Mouse (Mus musculus): ENCODE results near the gene Mfsd2b. TPM values are rescaled to one million over a fixed set of nuclear protein-coding genes. Genes with fewer than 3 reads are reported as not detected.

Mfsd2b gene
- polyA plus RNA-seq, 1 experiment from 2014 or later: 2.2 TPM

DNA sequence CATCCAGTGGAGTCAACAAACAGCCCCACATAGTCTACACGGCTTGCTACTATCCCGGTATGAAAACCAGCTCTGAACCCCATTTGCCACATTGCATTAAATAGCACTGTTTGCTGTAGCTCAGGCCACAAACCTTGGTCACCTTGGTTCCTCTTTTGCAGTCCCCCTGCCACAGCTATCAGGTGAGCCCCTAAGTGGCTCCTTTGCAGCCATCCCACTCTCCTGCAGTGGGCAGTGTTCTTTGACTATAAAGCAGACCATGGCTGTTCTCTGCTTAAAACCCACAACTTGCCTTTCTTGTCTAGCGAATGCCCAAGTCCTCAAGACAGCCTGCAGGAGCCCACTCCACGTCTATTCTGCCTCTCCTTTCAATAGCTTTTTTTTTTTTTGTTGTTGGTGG, 1.9 kb downstream of the Mfsd2b start:
- Histone ChIP-seq H3K36me3 (no peaks in the 10 kb centered on the region), H3K4me2 (replicated peaks) (no peak overlapping the region), H3K9me3 (no peaks in the 10 kb centered on the region), H3K4me1 (replicated peaks) (peaks cover 11% of the 10 kb centered on the region), H3K27ac (no peak overlapping the region), H3K4me3 (replicated peaks) (no peak overlapping the region), H3K27me3 (no peaks in the 10 kb centered on the region), H3K9ac (replicated peaks) (no peak overlapping the region)
- WGBS: 56% methylated on average over 4 of the region's 4 CpGs
- no peak for ATAC-seq

DNA sequence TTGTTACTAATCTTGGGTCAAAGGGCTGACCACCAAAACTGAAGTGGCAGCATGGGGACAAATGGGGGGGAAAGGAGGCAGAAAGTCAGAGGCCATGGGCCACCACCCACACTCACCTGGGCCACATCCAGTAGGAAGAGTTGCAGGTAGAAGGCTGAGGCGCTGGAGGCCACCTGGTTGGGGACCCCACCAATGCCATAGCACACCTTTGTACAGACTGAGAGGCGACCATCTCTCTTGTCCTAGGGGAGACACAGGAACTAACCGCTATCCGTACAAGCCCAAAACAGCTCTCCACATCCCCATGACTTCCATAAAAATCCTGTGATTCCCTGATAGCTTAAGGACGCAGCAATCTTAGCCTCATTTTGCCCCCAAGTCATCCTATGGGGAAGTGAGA, 2.9 kb downstream of the Mfsd2b start:
- WGBS: 90% methylated on average over 5 of the region's 5 CpGs
- no peak overlapping the region for H3K4me3 ChIP-seq (replicated peaks)
- ATAC-seq: no peak
- no peak overlapping the region for H3K9ac ChIP-seq (replicated peaks)
- peaks cover 11% of the 10 kb centered on the region for H3K4me1 ChIP-seq (replicated peaks)
- H3K9me3 ChIP-seq: no peaks in the 10 kb centered on the region
- H3K36me3 ChIP-seq: no peaks in the 10 kb centered on the region
- no peak overlapping the region for H3K27ac ChIP-seq
- H3K27me3 ChIP-seq: no peaks in the 10 kb centered on the region
- no peak overlapping the region for H3K4me2 ChIP-seq (replicated peaks)

DNA sequence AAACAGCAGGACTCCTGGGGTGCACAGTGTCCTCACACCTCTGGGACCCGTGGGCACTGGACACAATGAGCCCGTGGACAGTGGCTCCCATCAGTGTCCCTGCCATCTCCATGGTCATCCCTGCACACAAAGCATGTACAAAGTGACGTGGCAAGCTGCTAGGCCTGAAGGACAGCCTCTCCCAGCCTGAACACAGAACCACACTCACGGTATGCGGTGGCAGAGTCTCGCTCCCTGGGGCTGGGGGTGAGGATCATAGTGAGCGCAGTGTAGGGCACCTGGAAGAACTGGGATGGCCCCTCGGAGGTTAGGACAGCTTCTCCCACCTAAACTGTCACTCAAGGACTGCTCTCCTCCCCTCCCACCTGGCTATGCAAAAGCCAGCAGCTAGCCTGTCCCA, 5.2 kb downstream of the Mfsd2b start:
- Histone ChIP-seq H3K4me3 (replicated peaks) (no peak overlapping the region), H3K27me3 (no peaks in the 10 kb centered on the region), H3K4me1 (replicated peaks) (peaks cover 4% of the 10 kb centered on the region), H3K9ac (replicated peaks) (no peak overlapping the region), H3K4me2 (replicated peaks) (no peak overlapping the region), H3K27ac (no peak overlapping the region), H3K36me3 (no peaks in the 10 kb centered on the region), H3K9me3 (no peaks in the 10 kb centered on the region)
- 81% methylated on average over 8 of the region's 8 CpGs for WGBS
- no peak for ATAC-seq

DNA sequence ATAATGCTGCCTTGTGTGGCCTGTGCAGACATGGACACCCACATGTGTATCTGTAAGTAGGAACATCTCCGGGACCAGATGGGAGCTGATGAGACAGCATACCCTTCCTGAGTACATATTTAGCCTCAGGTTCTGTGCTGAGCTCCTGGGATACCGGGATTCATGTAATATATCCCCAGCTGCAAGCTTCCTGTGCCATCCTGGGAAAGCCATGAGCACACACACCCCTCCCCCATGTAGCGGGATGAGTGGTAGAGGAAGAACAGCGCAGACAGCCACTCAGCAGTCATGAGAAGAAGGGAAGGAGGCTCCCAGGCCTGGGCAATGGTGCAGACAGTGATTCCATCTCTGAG, 9.8 kb downstream of the Mfsd2b start:
- no peak overlapping the region for H3K4me3 ChIP-seq (replicated peaks)
- no peaks in the 10 kb centered on the region for H3K9me3 ChIP-seq
- ATAC-seq: no peak; the same call in 1 of the 2 replicates
- no peak overlapping the region for H3K27ac ChIP-seq
- H3K4me1 ChIP-seq (replicated peaks): 0 out of 2 replicates have a peak, but pooled peaks cover 5% of the 10 kb centered on the region
- 0 out of 2 replicates have a peak overlapping the region, but pooled peaks have one; percentile 10 for H3K9ac ChIP-seq (replicated peaks)
- H3K27me3 ChIP-seq: no peaks in the 10 kb centered on the region
- 80% methylated on average over 4 of the region's 4 CpGs for WGBS
- no peaks in the 10 kb centered on the region for H3K36me3 ChIP-seq
- no peak overlapping the region for H3K4me2 ChIP-seq (replicated peaks)

DNA sequence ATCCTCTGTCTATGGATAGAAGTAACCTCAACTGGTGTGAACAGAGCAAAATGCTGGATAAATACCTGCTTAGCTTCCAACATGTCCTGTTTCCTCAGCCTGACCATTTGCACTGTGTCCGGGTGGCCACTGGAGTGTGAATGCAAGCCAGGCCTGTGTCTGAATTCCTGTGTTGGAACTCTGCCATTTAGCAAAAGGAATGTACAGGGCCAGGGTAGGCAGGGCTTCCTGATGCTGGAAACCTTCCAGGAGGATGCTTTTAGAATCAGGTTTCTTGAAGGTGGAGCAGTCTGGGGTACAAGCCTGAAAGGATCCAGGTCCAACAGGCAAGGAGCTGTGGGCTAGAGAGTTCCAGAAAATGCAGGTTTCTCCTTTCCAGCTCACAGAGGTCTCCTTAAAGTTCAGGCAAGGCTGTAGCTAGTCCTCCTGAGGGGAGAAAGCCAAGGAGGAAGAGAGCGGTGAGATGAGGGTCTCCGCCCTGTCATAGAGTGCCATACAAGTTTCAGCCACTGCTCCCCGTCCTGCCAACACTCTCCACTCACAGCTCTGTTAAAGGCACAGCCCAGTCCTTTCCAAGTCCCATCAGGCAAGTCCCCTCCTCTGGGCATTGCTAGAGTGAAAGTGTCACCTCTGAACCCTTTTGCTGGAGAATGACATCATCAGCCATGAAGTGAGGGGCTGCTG, 10.4 kb downstream of the Mfsd2b start:
- H3K27me3 ChIP-seq: no peaks in the 10 kb centered on the region
- ATAC-seq: no peak; the same call in 1 of the 2 replicates

DNA sequence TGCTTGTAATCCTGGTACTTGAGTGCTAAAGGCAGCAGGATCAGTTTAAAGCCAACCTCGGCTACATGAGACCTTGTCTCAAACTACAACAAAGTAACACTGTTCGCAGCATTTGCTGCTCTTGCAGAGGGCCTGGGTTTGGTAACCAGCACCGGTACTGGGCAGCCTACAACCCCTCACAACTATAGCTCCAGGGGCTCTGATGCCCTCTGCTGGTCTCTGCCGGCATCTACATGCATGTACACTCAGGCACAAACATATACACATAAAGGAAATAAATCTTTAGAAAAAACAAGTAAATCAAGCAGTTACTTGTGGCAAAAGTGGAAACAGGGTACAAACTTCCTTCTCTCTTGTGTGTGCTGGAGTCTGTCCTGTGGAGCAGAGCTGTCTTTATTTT, 11.5 kb downstream of the Mfsd2b start:
- no peaks in the 10 kb centered on the region for H3K27me3 ChIP-seq
- 93% methylated on average over 4 of the region's 4 CpGs for WGBS
- 0 out of 2 replicates have a peak, but pooled peaks cover 4% of the 10 kb centered on the region for H3K36me3 ChIP-seq
- no peak overlapping the region for H3K9ac ChIP-seq (replicated peaks)
- no peak for ATAC-seq
- H3K27ac ChIP-seq: no peak overlapping the region
- H3K4me3 ChIP-seq (replicated peaks): no peak overlapping the region
- H3K4me2 ChIP-seq (replicated peaks): no peak overlapping the region
- H3K9me3 ChIP-seq: no peaks in the 10 kb centered on the region
- 0 out of 2 replicates have a peak, but pooled peaks cover 5% of the 10 kb centered on the region for H3K4me1 ChIP-seq (replicated peaks)

More for the DNA sequence above, 10.4 kb downstream of the Mfsd2b start:
- Histone ChIP-seq H3K4me2 (replicated peaks) (no peak overlapping the region), H3K27ac (no peak overlapping the region), H3K4me3 (replicated peaks) (no peak overlapping the region), H3K36me3 (no peaks in the 10 kb centered on the region), H3K9me3 (no peaks in the 10 kb centered on the region), H3K9ac (replicated peaks) (no peak overlapping the region), H3K4me1 (replicated peaks) (0 out of 2 replicates have a peak, but pooled peaks cover 5% of the 10 kb centered on the region)
- 86% methylated on average over 4 of the region's 4 CpGs for WGBS

DNA sequence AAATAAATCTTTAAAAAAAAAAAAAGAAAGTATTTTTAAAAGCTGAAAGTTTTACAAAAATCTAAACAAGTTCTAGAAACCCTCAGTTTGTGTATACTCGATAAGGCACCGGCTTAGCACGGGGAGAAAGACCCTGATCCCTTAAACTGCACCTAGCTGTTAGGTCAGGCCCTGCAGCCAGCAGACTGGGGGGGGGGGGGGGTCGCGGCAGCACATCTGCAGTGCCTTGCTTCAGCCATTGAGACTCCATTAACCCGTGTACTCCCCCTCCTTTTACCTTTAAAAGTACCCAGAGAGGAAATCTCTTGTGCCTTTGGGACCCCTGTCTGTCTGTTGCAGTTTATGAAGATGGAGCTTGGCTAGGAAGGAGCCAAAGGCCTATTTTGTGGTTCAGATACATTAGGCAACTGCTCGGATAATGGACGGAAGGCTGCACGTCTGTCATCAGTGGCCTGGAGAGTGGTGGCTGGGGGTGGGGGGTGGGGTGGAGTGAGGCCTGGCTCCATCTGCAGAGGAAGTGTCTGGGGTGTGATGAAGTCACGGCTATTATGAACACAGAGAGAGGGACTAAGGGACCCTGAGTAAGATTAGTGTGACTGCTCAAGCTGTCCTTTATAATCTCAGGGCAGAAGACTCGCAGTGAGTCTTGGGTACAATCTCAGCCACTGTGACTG, 14.8 kb downstream of the Mfsd2b start:
- no peak overlapping the region for H3K4me2 ChIP-seq (replicated peaks)

DNA sequence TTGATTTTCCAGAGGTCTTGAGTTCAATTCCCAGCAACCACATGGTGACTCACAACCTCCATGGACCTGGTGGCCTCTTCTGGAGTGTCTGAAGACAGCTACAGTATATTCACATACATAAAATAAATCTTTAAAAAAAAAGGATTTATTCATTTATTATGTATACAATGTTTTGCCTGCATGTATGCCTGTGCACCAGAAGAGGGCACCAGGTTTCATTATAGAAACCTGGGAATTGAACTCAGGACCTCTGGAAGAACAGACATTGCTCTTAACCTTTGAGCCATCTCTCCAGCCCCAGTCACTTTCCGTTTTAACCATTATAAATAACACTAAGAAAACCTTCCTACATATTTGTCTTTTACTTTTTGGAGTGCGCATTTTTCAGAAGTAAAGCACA, 17.3 kb downstream of the Mfsd2b start:
- Histone ChIP-seq H3K4me1 (replicated peaks) (0 out of 2 replicates have a peak, but pooled peaks cover 5% of the 10 kb centered on the region), H3K4me2 (replicated peaks) (no peak overlapping the region), H3K27ac (no peak overlapping the region), H3K27me3 (no peaks in the 10 kb centered on the region), H3K9me3 (no peaks in the 10 kb centered on the region), H3K4me3 (replicated peaks) (no peak overlapping the region), H3K36me3 (peaks cover 32% of the 10 kb centered on the region), H3K9ac (replicated peaks) (no peak overlapping the region)
- WGBS: 96% methylated on average over 2 of the region's 2 CpGs
- ATAC-seq: no peak

More for the DNA sequence above, 14.8 kb downstream of the Mfsd2b start:
- Histone ChIP-seq H3K36me3 (peaks cover 26% of the 10 kb centered on the region), H3K9me3 (no peaks in the 10 kb centered on the region), H3K4me1 (replicated peaks) (0 out of 2 replicates have a peak, but pooled peaks cover 5% of the 10 kb centered on the region), H3K9ac (replicated peaks) (no peak overlapping the region), H3K4me3 (replicated peaks) (no peak overlapping the region), H3K27ac (no peak overlapping the region), H3K27me3 (no peaks in the 10 kb centered on the region)
- WGBS: 53% methylated on average over 11 of the region's 11 CpGs
- ATAC-seq: peak; percentile 73

DNA sequence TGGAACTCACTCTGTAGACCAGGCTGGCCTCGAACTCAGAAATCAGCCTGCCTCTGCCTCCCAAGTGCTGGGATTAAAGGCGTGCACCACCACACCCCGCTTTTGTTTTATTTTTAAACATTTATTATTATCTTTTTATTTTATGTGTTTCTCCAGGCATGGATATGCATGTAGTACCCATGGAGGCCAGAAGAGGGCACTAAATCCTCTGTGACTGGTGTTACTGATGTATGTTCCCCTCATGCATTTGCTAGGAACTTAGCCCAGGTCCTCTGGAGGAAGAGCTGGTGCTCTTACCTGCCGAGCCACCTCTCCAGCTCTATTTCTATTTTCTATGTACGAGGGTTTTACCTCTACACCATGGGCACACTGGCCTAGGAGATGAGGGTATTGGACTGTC, 18.0 kb downstream of the Mfsd2b start:
- Histone ChIP-seq H3K27me3 (no peaks in the 10 kb centered on the region), H3K27ac (no peak overlapping the region), H3K9ac (replicated peaks) (no peak overlapping the region), H3K9me3 (no peaks in the 10 kb centered on the region), H3K4me2 (replicated peaks) (no peak overlapping the region), H3K4me3 (replicated peaks) (no peak overlapping the region), H3K36me3 (peaks cover 38% of the 10 kb centered on the region), H3K4me1 (replicated peaks) (0 out of 2 replicates have a peak, but pooled peaks cover 5% of the 10 kb centered on the region)
- ATAC-seq: no peak
- 97% methylated on average over 5 of the region's 5 CpGs for WGBS

DNA sequence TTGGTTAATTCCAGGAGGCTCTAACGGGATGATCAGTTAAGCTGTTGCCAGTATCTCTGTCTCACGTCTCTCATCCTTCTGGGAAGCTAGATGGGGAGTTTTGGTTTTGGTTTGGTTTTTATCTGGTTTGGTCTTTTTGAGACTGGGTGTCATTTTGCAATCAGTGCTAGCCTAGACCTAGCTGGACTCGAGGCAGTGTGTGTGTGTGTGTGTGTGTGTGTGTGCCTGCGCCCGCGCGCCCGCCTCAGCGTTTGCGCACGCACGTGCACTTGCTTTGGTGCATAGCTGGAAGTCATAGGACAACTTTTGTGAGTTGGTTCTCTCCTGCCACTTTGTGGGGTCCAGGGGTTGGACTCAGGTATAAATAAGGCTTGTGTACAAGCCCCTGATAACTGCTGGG, 30.4 kb downstream of the Mfsd2b start:
- H3K36me3 ChIP-seq: no peaks in the 10 kb centered on the region
- H3K27ac ChIP-seq: no peak overlapping the region
- peaks cover 24% of the 10 kb centered on the region for H3K4me1 ChIP-seq (replicated peaks)
- H3K27me3 ChIP-seq: peaks cover 31% of the 10 kb centered on the region
- peak overlapping the region; percentile 77 for H3K4me2 ChIP-seq (replicated peaks)
- H3K4me3 ChIP-seq (replicated peaks): peak overlapping the region; percentile 60
- no peaks in the 10 kb centered on the region for H3K9me3 ChIP-seq
- under 1% methylated on average over 12 of the region's 12 CpGs for WGBS
- ATAC-seq: peak; percentile 18; the same call in 1 of the 2 replicates
- H3K9ac ChIP-seq (replicated peaks): peak overlapping the region; percentile 63

DNA sequence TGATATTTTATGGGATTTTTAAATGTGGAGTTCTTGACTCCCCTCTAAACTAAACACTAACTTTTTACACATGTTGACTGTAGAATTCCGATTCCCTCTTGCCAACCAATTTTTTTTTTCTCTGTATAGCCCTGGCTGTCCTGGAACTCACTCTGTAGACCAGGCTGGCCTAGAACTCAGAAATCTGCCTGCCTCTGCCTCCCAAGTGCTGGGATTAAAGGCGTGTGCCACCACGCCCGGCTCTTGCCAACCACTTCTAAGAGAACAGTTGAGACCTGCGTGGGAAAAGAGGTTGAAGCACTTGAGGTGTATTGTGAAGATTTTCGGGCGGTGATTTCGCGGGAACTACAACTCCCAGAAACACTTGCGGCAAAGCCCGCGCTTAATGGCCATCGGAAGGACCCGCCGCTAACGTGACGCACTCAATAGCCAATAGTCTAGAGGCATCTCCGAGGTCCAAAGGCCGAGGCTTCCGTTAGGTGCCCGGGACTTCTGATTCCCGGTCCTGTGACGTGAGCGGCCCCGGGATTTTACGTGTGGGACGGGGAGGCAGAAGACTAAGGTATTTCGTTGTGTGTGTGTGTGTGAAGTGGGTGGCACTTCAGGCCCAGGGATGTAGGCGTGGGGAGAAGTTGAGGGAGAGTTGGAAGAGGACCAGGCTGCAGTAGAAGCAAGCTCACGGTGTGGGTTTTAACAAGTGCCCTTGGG, 31.1 kb downstream of the Mfsd2b start, which contains the start of gene Wdcp:
Gene Wdcp (plus strand): TSS at position 414 of the 708 bp plus-strand sequence.
- Histone ChIP-seq H3K27ac (no peak within 1 kb of the TSS; the same call in 1 of the 2 replicates), H3K36me3 (no peaks in the 10 kb centered on the region), H3K9me3 (no peaks in the 10 kb centered on the region), H3K4me1 (replicated peaks) (peaks cover 24% of the 10 kb centered on the region), H3K9ac (replicated peaks) (peak within 1 kb of the TSS; percentile 63), H3K27me3 (peaks cover 33% of the 10 kb centered on the region), H3K4me3 (replicated peaks) (peak within 1 kb of the TSS; percentile 79), H3K4me2 (replicated peaks) (peak within 1 kb of the TSS; percentile 92)
- peak; percentile 92 for ATAC-seq
- under 1% methylated on average over 30 of the region's 30 CpGs for WGBS

DNA sequence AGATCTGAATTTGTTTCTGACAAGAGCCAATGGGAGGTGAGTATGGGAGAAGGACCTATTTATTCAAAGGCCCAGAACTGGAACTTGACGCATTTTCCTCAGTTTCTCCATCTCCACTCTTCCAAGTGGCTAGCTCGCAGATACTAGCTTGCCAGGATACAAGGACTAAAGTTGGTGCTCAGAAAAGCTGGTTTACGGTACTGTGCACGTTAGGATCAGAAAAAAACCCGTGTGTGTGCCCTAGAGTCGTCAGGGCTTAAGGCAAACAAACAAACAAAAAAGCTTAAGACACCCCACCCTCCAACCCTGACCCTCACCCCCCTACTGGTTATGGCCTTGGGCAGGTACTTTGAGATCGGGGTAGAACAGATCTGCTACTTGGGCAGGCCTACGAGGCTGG, 31.7 kb downstream of the Mfsd2b start:
- 86% methylated on average over 8 of the region's 8 CpGs for WGBS
- no peaks in the 10 kb centered on the region for H3K9me3 ChIP-seq
- 0 out of 2 replicates have a peak overlapping the region, but pooled peaks have one; percentile 79 for H3K4me3 ChIP-seq (replicated peaks)

More for the DNA sequence above, 31.7 kb downstream of the Mfsd2b start:
- no peak for ATAC-seq
- Histone ChIP-seq H3K4me2 (replicated peaks) (0 out of 2 replicates have a peak overlapping the region, but pooled peaks have one; percentile 92), H3K27ac (no peak overlapping the region), H3K9ac (replicated peaks) (no peak overlapping the region), H3K27me3 (peaks cover 33% of the 10 kb centered on the region), H3K36me3 (no peaks in the 10 kb centered on the region), H3K4me1 (replicated peaks) (peaks cover 24% of the 10 kb centered on the region)

Data from midbrain, embryonic 13.5 days (tissue).